Mouse (Mus musculus) heart, embryonic 15.5 days (tissue): Measurements from ENCODE around the gene Map3k13. TPM values are rescaled to one million over a fixed set of nuclear protein-coding genes. Genes with fewer than 3 reads are reported as not detected.
A peak's percentile ranks its signal among the peaks of the same experiment; 100 is the strongest.
"Not testable (repeated sequence)": the region's sequence is repeated elsewhere in the genome, so short reads cannot be mapped to it uniquely, and the experiment has no call there.

Source experiments
- ATAC-seq: fragments of 200-750 bp; cut with Nextera tagmentation; replicated peaks from 2 replicates; pipeline ENCODE4 v1.8.0; 2017; ENCODE audit warnings: low read depth, moderate TSS enrichment; ENCODE audit not compliant: insufficient number of reproducible peaks, insufficient read depth, low FRiP score
- H3K27ac ChIP-seq: fragments of 300-500 bp; sonication (generic); 2 replicates; pipeline ENCODE4 v1.5.1; 2015; ENCODE audit warnings: mild to moderate bottlenecking, inconsistent platforms
- H3K27me3 ChIP-seq: fragments of 300-500 bp; sonication (generic); 2 replicates; pipeline ENCODE4 v1.6.1; 2015; ENCODE audit warnings: inconsistent platforms
- H3K36me3 ChIP-seq: fragments of 300-500 bp; sonication (generic); 2 replicates; pipeline ENCODE4 v1.6.1; 2015; ENCODE audit warnings: mild to moderate bottlenecking, inconsistent platforms
- H3K4me1 ChIP-seq: fragments of 300-500 bp; sonication (generic); replicated peaks from 2 replicates; pipeline ENCODE4 v1.6.1; 2015; ENCODE audit warnings: inconsistent platforms
- H3K4me2 ChIP-seq: fragments of 300-500 bp; sonication (generic); 2 replicates; pipeline ENCODE4 v1.6.1; 2015; ENCODE audit warnings: inconsistent platforms, mild to moderate bottlenecking, moderate library complexity
- H3K4me3 ChIP-seq: fragments of 300-500 bp; sonication (generic); 2 replicates; pipeline ENCODE4 v1.5.1; 2015; ENCODE audit warnings: mild to moderate bottlenecking, inconsistent platforms
- H3K9ac ChIP-seq: fragments of 300-500 bp; sonication (generic); 2 replicates; pipeline ENCODE4 v1.6.1; 2015; ENCODE audit warnings: mild to moderate bottlenecking, inconsistent platforms
- H3K9me3 ChIP-seq: fragments of 300-500 bp; sonication (generic); replicated peaks from 2 replicates; pipeline ENCODE4 v1.6.1; 2016; ENCODE audit warnings: inconsistent platforms
- WGBS: fragments of 180-500 bp; shearing (Covaris S2); methylation state at CpG from one replicate; pipeline ENCODE4 v1.1.7; 2015; ENCODE audit warnings: mixed read lengths; 5-methylcytosine and 5-hydroxymethylcytosine counted together
- polyA plus RNA-seq: library from polyadenylated mRNA; unstranded; fragments of >200 nt; fragmentation: Nextera tagmentation; extraction: Ambion mirVana; gene quantifications from 2 replicates; pipeline ENCODE4 v1.2.1, GENCODE M21; 2015

The Map3k13 gene
- polyA plus RNA-seq, 1 experiment from 2014 or later, result 0.60 TPM

DNA sequence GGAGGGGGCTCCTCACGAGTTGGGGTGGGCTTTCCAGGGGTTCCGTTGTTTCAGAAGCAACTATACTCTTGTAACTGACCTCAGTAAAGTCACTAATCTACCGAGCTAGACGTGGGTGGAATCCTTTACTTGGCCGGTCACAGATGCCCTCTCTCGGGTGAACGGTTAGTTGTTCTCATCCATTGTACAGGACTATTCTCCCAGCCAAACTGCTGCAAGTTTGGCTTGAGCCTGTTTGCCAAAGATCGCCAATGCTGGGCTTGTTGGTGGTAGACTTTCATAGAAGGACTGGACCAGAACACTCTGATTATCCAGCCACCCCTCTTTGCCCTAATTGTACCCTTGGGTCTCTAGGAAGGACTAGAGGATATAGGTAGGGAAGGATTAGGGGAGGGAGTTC, 7.8 kb upstream of the Map3k13 start:
- H3K9ac ChIP-seq, result no peak overlapping the region
- H3K4me1 ChIP-seq, result peaks cover 12% of the 10 kb centered on the region
- H3K27ac ChIP-seq, result no peak overlapping the region
- 88% methylated on average over 8 of the region's 8 CpGs for WGBS
- H3K4me2 ChIP-seq, result no peak overlapping the region
- H3K27me3 ChIP-seq, result no peaks in the 10 kb centered on the region
- no peaks in the 10 kb centered on the region for H3K36me3 ChIP-seq
- no peak overlapping the region for H3K4me3 ChIP-seq
- ATAC-seq, result no peak
- no peaks in the 10 kb centered on the region for H3K9me3 ChIP-seq

DNA sequence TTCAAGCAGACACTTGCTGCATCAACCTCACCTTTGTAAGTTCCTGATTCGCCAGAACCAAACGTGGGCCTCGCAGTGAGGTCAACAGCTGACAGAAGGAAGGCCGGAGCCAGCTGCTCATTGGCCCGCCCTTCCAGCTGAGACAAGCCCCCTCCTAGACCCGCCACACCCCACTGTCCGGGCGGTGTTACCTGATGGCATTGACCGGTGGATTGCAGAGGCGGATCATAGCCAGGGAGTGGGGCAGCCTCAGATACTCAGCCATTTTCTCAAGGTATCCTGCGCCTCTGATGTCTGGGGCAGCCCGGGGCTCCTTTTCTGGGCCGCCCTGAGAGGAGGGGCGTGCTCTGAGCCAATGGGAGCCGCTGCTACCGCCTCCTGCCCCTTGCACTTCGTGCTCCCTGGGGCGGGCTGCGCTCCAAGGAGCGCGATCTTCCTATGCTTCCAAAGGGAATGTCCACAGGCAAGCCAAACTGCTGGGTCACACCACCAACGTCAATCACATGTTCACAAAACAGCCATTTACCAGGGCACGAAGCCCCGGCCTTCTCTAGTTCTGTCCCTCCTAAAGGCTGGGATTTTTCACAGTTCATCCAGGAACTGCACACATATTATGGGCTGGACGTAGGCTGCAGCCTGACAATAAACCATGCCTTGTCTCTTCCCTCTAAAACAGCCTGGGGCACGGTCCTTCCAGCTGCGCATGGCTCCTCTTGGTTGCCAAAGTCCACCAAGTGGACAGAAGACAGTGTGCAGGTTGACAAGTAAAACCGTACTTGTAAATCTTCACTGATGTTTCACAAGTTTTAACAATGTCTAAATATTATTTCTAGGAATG, 6.4 kb upstream of the Map3k13 start, which contains the start of gene Ehhadh:
Gene Ehhadh (minus strand): TSS at position 292 of the 838 bp plus-strand sequence.
- Histone ChIP-seq H3K4me1 (peaks cover 12% of the 10 kb centered on the region), H3K9ac (peak within 1 kb of the TSS; percentile 61), H3K27ac (0 out of 2 replicates have a peak within 1 kb of the TSS, but pooled peaks have one; percentile 25), H3K27me3 (no peaks in the 10 kb centered on the region), H3K4me2 (peak within 1 kb of the TSS; percentile 89), H3K36me3 (no peaks in the 10 kb centered on the region), H3K9me3 (no peaks in the 10 kb centered on the region), H3K4me3 (peak within 1 kb of the TSS; percentile 69)
- WGBS, result 6% methylated on average over 28 of the region's 28 CpGs
- ATAC-seq, result peak; percentile 96

DNA sequence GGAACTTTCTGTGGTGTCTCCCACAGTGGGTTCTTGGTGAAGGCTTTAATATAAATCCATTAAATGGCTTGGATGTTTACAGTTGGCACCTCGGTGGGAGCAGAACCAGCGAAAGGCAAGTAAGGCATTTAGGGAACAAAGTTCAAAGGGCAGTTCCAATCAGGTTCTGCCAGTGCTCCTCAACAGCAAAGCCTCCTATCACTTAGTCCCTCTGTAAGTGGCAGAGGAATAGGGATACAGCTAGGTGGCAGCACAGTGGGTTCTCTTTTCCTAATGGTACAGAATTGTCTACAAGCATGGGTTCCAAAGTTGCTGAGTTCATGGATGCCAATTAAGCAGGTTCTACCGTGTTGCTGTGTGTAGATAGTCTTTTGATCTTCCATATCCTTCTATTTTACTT, 5.6 kb upstream of the Map3k13 start:
- no peaks in the 10 kb centered on the region for H3K9me3 ChIP-seq
- no peaks in the 10 kb centered on the region for H3K27me3 ChIP-seq
- 51% methylated on average over 3 of the region's 3 CpGs for WGBS
- H3K9ac ChIP-seq, result no peak overlapping the region
- ATAC-seq, result no peak
- no peak overlapping the region for H3K4me3 ChIP-seq
- H3K4me2 ChIP-seq, result no peak overlapping the region; the same call in 1 of the 2 replicates
- no peak overlapping the region for H3K27ac ChIP-seq
- no peaks in the 10 kb centered on the region for H3K36me3 ChIP-seq
- peaks cover 14% of the 10 kb centered on the region for H3K4me1 ChIP-seq

- Histone ChIP-seq H3K4me1 (peaks cover 16% of the 10 kb centered on the region), H3K27me3 (no peaks in the 10 kb centered on the region), H3K27ac (no peak overlapping the region), H3K9ac (no peak overlapping the region), H3K4me2 (no peak overlapping the region), H3K9me3 (no peaks in the 10 kb centered on the region), H3K36me3 (no peaks in the 10 kb centered on the region), H3K4me3 (no peak overlapping the region)
- no peak for ATAC-seq
- WGBS, result 81% methylated on average over 2 of the region's 2 CpGs
Measured at GRCm38 (mm10) chr16:21789180-21789579, 5.0 kb upstream of the Map3k13 start.

DNA sequence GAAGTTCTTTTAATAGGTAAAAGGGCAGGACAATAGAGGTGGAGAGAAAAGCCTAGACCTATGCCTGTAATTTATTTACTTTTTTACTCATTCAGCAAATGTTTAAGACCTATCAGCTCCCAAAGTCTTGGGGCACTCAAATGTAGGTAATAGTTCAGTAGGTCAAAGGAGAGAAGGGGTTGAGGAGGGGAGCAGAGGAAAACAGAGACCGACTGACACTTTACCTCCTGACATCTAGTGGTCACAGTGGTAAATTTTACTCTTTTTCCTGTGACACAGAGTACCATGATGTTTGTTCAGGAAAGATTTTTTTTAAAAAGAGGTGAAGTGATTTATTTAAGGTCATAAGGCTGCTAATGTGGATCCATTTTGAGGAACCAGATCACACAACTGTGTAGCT, 3.7 kb upstream of the Map3k13 start:
- WGBS, result 15% methylated on average over 1 of the region's 1 CpGs
- no peak overlapping the region for H3K4me3 ChIP-seq
- no peaks in the 10 kb centered on the region for H3K9me3 ChIP-seq
- H3K4me2 ChIP-seq, result no peak overlapping the region
- peaks cover 21% of the 10 kb centered on the region for H3K4me1 ChIP-seq
- no peak for ATAC-seq
- no peak overlapping the region for H3K9ac ChIP-seq
- no peaks in the 10 kb centered on the region for H3K27me3 ChIP-seq
- H3K36me3 ChIP-seq, result no peaks in the 10 kb centered on the region
- H3K27ac ChIP-seq, result no peak overlapping the region

DNA sequence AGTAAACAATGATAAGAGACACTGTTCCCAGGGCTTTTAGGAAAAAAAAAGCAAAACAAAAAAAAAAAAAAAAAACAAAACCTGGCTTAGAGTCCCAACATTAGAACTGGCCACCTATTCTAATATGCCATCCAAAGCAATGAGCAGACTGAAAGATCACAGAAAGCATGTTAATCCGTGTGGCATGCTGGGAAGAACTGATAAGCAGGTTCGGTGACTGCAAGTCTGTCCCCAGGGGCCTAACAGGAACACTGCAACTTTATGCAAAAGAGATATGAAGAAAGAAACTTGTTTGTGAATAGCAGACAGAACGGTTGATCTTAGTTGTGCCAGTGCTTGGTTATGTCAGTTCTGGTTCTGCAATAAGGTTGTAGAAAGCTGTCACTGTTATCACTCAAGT, 2.4 kb upstream of the Map3k13 start:
- no peaks in the 10 kb centered on the region for H3K9me3 ChIP-seq
- no peaks in the 10 kb centered on the region for H3K36me3 ChIP-seq
- no peak overlapping the region for H3K9ac ChIP-seq
- no peak overlapping the region for H3K4me3 ChIP-seq
- WGBS, result 24% methylated on average over 3 of the region's 3 CpGs
- no peak overlapping the region for H3K27ac ChIP-seq
- no peaks in the 10 kb centered on the region for H3K27me3 ChIP-seq
- H3K4me1 ChIP-seq, result peaks cover 21% of the 10 kb centered on the region
- no peak for ATAC-seq
- H3K4me2 ChIP-seq, result no peak overlapping the region

- H3K27ac ChIP-seq, result peak overlapping the region; percentile 93; the same call in 1 of the 2 replicates
- H3K27me3 ChIP-seq, H3K36me3 ChIP-seq, H3K9me3 ChIP-seq, ATAC-seq, H3K4me1 ChIP-seq: not testable (repeated sequence)
- H3K4me3 ChIP-seq, result peak overlapping the region; percentile 95
- WGBS, result 33% methylated on average over 2 of the region's 2 CpGs
- peak overlapping the region; percentile 94 for H3K4me2 ChIP-seq
- H3K9ac ChIP-seq, result peak overlapping the region; percentile 90; the same call in 1 of the 2 replicates
Measured at GRCm38 (mm10) chr16:21793080-21793810, 901 bp upstream of the Map3k13 start.

DNA sequence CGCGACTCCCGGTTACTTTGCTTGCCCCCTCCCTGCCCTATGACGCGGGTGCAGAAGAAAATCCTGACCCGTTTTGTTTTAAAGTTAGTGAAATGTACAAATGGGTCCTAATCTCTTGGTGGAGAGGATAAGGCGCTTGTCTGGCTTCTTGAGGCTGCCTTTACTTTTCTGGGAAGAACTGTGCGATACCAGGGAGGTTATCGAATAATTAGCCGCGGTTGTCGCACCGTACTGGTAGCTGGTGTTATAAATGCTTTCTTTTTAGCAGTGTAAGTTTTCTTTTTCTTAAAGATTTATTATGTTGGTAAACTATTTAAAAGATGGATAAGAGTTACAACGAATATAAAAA, 525 bp downstream of the Map3k13 start:
- Histone ChIP-seq H3K4me3 (peak overlapping the region; percentile 95), H3K9ac (peak overlapping the region; percentile 90), H3K4me2 (peak overlapping the region; percentile 94), H3K27ac (peak overlapping the region; percentile 93), H3K36me3 (peaks cover 6% of the 10 kb centered on the region; the same call in 1 of the 2 replicates), H3K4me1 (peaks cover 9% of the 10 kb centered on the region), H3K27me3 (no peaks in the 10 kb centered on the region), H3K9me3 (no peaks in the 10 kb centered on the region)
- WGBS, result 1% methylated on average over 14 of the region's 14 CpGs
- no peak for ATAC-seq

- Histone ChIP-seq H3K4me1 (peaks cover 9% of the 10 kb centered on the region), H3K4me2 (peak overlapping the region; percentile 94), H3K4me3 (peak overlapping the region; percentile 95), H3K9me3 (no peaks in the 10 kb centered on the region), H3K27me3 (no peaks in the 10 kb centered on the region), H3K27ac (no peak overlapping the region), H3K9ac (0 out of 2 replicates have a peak overlapping the region, but pooled peaks have one; percentile 90), H3K36me3 (peaks cover 6% of the 10 kb centered on the region; the same call in 1 of the 2 replicates)
- ATAC-seq, result no peak
- 23% methylated on average over 5 of the region's 5 CpGs for WGBS
Measured at GRCm38 (mm10) chr16:21795071-21795470, 925 bp downstream of the Map3k13 start.

DNA sequence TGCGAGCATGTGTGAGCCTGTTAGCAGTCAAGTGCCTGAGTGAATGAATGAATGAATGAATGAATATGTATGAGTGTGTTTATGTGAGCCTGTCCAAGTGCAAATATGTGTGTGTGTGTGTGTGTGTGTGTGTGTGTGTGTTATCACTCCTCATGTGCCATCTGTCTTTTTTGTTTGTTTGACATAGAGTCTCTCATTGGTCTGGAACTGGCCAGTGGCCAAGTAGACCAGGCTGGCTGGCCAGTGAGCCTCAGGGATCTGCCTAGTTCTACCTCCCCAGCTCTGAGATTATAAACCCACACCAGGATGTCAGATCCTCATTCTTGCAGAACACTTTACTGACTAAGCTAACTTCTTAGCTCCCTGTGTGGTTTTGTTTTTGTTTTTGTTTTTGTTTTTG, 10.1 kb downstream of the Map3k13 start:
- Histone ChIP-seq H3K27me3 (no peaks in the 10 kb centered on the region), H3K4me2 (no peak overlapping the region), H3K27ac (no peak overlapping the region), H3K9ac (no peak overlapping the region), H3K36me3 (peaks cover 11% of the 10 kb centered on the region; the same call in 1 of the 2 replicates), H3K9me3 (no peaks in the 10 kb centered on the region), H3K4me3 (no peak overlapping the region), H3K4me1 (no peaks in the 10 kb centered on the region)
- 92% methylated on average over 1 of the region's 1 CpGs for WGBS
- ATAC-seq, result no peak

DNA sequence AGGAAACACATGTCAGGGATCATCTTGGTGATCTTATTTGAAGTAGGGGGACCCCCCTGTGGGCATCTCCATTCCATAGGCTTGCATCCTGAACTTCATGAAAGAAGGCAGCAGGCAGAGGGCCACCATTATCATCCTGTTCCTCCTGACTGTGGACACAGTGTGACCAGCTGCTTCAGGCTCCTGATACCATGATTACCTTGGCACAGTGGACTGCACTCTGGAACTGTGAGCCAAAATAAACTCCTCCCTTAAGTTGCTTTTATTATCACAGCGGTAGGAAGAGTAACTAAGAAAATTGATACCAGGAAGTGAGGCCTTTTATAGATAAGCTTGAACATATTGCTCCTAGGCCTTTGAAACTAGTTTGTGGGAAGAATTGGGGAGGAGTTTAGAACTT, 12.7 kb downstream of the Map3k13 start:
- Histone ChIP-seq H3K36me3 (peaks cover under 1% of the 10 kb centered on the region; the same call in 1 of the 2 replicates), H3K4me1 (no peaks in the 10 kb centered on the region), H3K9me3 (no peaks in the 10 kb centered on the region), H3K4me2 (no peak overlapping the region), H3K27me3 (no peaks in the 10 kb centered on the region), H3K4me3 (no peak overlapping the region), H3K27ac (no peak overlapping the region), H3K9ac (no peak overlapping the region)
- WGBS, result 69% methylated on average over 1 of the region's 1 CpGs
- no peak for ATAC-seq
